Mouse (Mus musculus): ENCODE measurements around the gene Rfxap.
"Not testable (repeated sequence)": the region's sequence is repeated elsewhere in the genome, so short reads cannot be mapped to it uniquely, and the experiment has no call there.

Gene Rfxap

DNA sequence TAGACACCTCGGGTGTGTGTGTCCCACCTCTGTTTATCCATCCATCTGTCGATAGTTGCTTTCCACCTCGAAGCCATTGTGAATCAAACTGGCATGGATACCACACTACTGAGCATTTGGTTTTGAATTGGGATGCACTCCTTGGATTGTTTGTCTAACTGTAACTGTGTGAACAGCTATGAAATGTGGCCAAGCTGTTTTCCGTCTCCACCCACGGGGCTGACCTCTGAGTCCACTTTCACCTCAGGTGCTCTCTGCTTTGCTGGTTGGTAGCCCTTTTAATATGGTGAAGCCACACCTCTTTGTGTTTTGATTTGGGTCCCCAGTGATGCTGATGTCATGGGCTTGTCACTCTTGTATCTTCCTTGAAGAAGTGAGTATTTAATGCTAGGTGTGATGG, 40.8 kb downstream of the Rfxap start:
- no peak for DNase-seq (ENCODE audit: extremely low read depth, low read depth)

- no peak for DNase-seq (ENCODE audit: extremely low read depth, low read depth)
These were observed 41.6 kb downstream of the Rfxap start for GRCm38 (mm10) chr3:54766034-54766433.

GRCm38 (mm10) chr3:54765521-54765920, 42.1 kb downstream of the Rfxap start:
- DNase-seq (ENCODE audit: extremely low read depth, low read depth): not testable (repeated sequence)

GRCm38 (mm10) chr3:54764418-54764817, 43.2 kb downstream of the Rfxap start:
- DNase-seq (ENCODE audit: extremely low read depth, low read depth): no peak

GRCm38 (mm10) chr3:54761258-54761657, 46.3 kb downstream of the Rfxap start:
- no peak for DNase-seq (ENCODE audit: extremely low read depth, low read depth)

DNA sequence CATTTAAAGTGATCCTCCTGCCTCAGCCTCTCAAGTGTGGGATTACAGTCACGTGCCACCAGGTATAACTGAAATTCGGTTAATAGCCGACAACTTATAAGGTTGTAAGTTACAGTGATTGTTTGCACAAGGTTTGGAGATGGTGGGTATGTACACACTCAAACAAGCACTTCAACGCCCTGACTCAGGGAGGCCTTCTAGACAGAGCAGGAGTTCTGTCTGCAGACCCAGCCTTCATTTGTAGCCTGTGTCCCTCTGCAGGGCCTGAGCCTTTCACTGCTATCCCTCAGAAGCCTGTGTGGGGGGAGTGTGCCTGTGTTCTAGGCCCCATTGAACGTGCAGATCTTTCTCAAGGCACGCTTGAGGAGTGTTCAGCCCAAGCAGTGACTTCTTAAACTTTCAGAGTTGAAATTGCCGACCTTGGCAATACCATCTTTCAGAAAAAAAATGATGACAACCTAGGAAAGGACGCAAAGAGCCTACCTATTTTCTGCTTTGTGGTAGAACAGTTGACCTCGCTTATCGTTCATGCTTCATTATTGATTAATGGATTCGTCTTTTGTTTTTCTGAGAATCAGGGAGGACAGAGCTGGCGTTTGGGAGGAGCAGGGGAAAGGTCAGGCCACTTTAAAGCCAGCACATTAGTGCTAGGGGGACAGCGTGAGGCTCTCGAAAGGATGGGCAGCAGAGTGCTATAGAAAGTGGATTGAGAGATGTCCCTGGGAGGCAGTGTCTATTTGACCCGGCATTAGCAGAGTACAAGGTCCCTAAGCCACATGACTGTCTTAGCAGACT, 47.1 kb downstream of the Rfxap start:
- no peak for DNase-seq (ENCODE audit: extremely low read depth, low read depth)

DNA sequence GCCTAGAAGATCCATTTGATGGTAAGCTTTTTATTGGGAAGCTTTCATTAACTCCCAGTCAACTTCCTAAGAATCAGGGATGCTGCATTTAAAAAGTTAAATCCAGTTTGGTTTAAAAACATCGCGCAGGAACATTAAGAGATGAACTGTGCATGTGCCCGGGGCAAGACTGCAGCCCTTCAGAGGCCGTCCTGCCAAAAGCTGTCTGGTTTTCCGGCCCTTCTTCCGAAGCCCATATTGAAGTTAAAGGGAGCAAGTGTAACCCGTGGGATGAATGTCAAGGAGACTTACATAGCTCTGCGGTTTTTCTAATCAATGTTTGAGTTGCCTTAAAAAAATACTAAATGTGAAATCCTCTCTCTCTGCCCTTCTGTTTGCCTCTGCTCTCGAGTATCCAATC, 48.4 kb downstream of the Rfxap start:
- no peak for DNase-seq (ENCODE audit: extremely low read depth, low read depth)

DNA sequence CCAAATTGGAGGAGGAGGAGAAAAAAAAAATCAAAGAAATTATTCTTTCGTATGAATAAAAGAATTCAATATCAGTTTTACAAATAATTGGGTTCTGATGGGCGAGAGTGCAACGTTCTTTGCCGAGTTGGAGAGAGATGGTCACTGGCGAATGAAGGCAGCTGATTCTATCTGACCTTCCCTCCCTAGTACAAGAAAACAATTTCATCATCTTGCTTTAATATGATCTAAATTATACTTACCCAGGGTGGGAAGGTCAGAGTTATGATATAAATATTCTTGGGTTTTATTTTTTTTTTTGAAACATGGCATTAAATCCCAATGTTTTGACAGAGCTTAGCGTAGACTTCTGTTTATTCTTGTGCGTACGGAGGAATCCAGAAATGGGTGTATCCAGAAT, 50.1 kb downstream of the Rfxap start:
- no peak for DNase-seq (ENCODE audit: extremely low read depth, low read depth)

- no peak for DNase-seq (ENCODE audit: extremely low read depth, low read depth)
These were observed 51.5 kb downstream of the Rfxap start for GRCm38 (mm10) chr3:54756058-54756457.

DNA sequence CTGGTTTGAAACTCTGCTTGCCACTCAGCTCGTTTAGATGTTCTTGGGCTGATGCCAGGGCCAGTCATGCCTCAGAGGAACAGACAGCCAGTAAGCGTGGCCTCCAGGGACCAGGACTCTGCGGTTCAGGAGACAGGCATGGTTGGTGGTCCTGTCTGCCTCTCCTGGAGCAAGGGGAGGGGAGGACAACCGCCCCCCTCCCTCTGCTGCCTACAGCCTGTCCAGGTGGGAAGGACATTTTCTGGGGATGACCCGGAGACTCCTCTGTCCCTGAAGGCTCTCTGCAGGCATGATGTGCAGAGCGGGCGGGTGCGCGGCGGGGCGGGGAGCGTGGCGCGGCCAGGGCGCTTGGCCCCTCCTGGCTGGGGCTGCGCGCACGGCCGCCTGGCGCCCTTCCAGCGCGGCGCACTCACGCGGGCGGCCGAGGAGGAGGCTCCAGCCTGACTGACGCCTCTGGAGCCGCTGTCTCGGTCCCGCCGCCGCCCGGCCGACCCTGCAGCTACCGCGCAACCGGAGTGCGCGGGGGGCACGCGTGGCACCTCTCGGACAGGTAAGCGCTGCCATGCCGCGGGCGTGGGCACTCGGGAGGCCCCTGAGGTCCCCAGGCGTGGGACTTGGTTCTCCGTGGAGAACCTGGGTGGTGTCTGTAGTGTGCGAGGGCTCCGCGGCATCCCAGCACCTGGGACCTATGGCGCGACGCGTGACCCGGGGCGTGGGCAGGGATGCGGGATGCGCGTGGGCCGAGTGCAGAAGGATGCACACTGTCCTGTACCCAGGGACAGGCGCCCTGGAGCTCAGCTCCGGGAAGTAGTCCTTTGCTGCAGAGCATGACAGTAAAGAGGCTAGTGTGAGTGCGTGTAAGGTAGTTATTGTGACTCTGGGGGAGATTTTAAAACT, 52.2 kb downstream of the Rfxap start, which contains the start of gene Smad9:
TSS of gene Smad9 (plus strand) at position 438 of the 897 bp plus-strand sequence.
- no peak for DNase-seq (ENCODE audit: extremely low read depth, low read depth)

DNA sequence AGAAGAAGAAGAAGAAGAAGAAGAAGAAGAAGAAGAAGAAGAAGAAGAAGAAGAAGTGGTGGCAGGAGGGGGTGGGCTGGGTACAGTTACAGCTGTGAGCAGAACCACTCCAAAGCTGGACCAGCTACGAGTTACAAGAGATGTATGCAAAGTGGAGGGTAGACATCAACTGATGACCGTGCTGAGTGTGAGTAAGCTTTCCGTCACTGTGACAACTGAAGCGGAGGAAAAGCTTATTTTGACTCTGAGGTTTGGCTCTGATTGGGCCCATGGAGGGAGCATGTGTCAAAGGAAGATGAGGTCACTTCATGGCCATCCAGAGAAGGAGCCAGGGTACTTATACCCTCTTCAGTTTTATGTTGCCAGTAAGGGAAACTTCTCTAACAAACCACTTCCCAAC, 54.2 kb downstream of the Rfxap start:
- no peak for DNase-seq (ENCODE audit: extremely low read depth, low read depth)

Data from MEL-GATA-1-ER (cell line).